In genomic region chr3:101824338-101824737, GRCm38 (mm10) we compare ENCODE assay signal across 21 mouse cellular contexts. TPM values are rescaled to one million over a fixed set of nuclear protein-coding genes. Genes with fewer than 3 reads are reported as not detected.
DNase-seq lines count a peak whose midpoint lies in the region; ATAC-seq lines count a peak whose summit lies in the region.
"Had no signal": no experiment of that assay in that cellular context is flagged by ENCODE, and none has a peak within 500 bp of the region (broad histone marks: within the 10 kb centered on the region; RNA-seq: fewer than 3 reads in every experiment).

No protein-coding gene starts in this region.

- H3K9me3 ChIP-seq in kidney, embryonic 14.5 days (ENCODE audit: control insufficient read depth, low read length) = no peaks in the 10 kb centered on the region
- no peaks in the 10 kb centered on the region for H3K9me3 ChIP-seq in intestine, embryonic 15.5 days
- H3K9me3 ChIP-seq: embryonic facial prominence, embryonic 13.5 days; forebrain, embryonic 12.5 days; G1E; heart, embryonic 13.5 days had no signal

- H3K4me2 ChIP-seq in kidney, embryonic 14.5 days (replicated peaks; ENCODE audit: low read depth, low read length) = no peak overlapping the region
- H3K4me2 ChIP-seq in intestine, embryonic 15.5 days (replicated peaks) = no peak overlapping the region
- H3K4me2 ChIP-seq: embryonic facial prominence, embryonic 13.5 days; forebrain, embryonic 12.5 days; heart, embryonic 13.5 days had no signal

- H3K27me3 ChIP-seq in kidney, embryonic 14.5 days (ENCODE audit: control insufficient read depth, insufficient read depth, low read length) = no peaks in the 10 kb centered on the region
- H3K27me3 ChIP-seq in intestine, embryonic 15.5 days (replicated peaks) = no peaks in the 10 kb centered on the region
- H3K27me3 ChIP-seq: embryonic facial prominence, embryonic 13.5 days; forebrain, embryonic 12.5 days had no signal

- ATAC-seq in kidney, embryonic 14.5 days (ENCODE audit: low FRiP score, low TSS enrichment) = no peak
- ATAC-seq in intestine, embryonic 15.5 days = peak; percentile 11
- ATAC-seq: CD4-positive, CD25-positive, alpha-beta regulatory T cell, adult 4 months; forebrain, postnatal 0 days had no signal

- 92% methylated on average over 9 of the region's 9 CpGs for WGBS in kidney, embryonic 14.5 days
- WGBS in intestine, embryonic 15.5 days = 77% methylated on average over 9 of the region's 9 CpGs

- no peak overlapping the region for H3K4me3 ChIP-seq in kidney, embryonic 14.5 days (ENCODE audit: low read length)
- H3K4me3 ChIP-seq in intestine, embryonic 15.5 days (replicated peaks) = no peak overlapping the region
- H3K4me3 ChIP-seq: embryonic facial prominence, embryonic 13.5 days; forebrain, embryonic 12.5 days; heart, embryonic 13.5 days had no signal

- no peaks in the 10 kb centered on the region for H3K36me3 ChIP-seq in kidney, embryonic 14.5 days (ENCODE audit: control insufficient read depth, insufficient read depth, low read length)
- no peaks in the 10 kb centered on the region for H3K36me3 ChIP-seq in intestine, embryonic 15.5 days
- H3K36me3 ChIP-seq: forebrain, embryonic 12.5 days; G1E; heart, embryonic 13.5 days had no signal

- no peaks in the 10 kb centered on the region for H3K4me1 ChIP-seq in kidney, embryonic 14.5 days (ENCODE audit: control insufficient read depth, insufficient read depth, low read length)
- H3K4me1 ChIP-seq in intestine, embryonic 15.5 days (replicated peaks) = peaks cover 4% of the 10 kb centered on the region; the same call in 1 of the 2 replicates
- H3K4me1 ChIP-seq: forebrain, embryonic 12.5 days had no signal

- DNase-seq in kidney, adult 11 months = peak; percentile 79
- DNase-seq in kidney, adult 9 months = peak; percentile 87
- DNase-seq in kidney, postnatal 25 days = peak; percentile 59 to 83
- DNase-seq in spleen, postnatal 4 days (ENCODE audit: low spot score in 2 of 2) = no peak
- DNase-seq in urinary bladder, postnatal 36 days (ENCODE audit: low spot score in 2 of 2) = no peak
- DNase-seq: adrenal gland, postnatal 14 days; B cell, adult 2 months; cerebellum, adult 11-12 months; cerebellum, adult 9-10 months; cerebellum, postnatal 25 days; forebrain, postnatal 0 days; gastrocnemius, postnatal 36 days; heart, adult 11 months; heart, postnatal 36 days had no signal

- no peak overlapping the region for H3K9ac ChIP-seq in kidney, embryonic 14.5 days (ENCODE audit: low read depth, low read length)
- H3K9ac ChIP-seq in intestine, embryonic 15.5 days = no peak overlapping the region
- H3K9ac ChIP-seq: embryonic facial prominence, embryonic 13.5 days; forebrain, embryonic 12.5 days; forebrain, postnatal 0 days; heart, embryonic 13.5 days had no signal

- no peak overlapping the region for H3K27ac ChIP-seq in kidney, embryonic 14.5 days (ENCODE audit: low read depth, low read length)
- no peak overlapping the region for H3K27ac ChIP-seq in intestine, embryonic 15.5 days
- H3K27ac ChIP-seq: embryonic facial prominence, embryonic 13.5 days; forebrain, embryonic 12.5 days; heart, embryonic 13.5 days had no signal

RNA-seq across cellular contexts. Expression of gene Mab21l3, which starts 24.4 kb away (rescaled TPM):
- polyA plus RNA-seq in kidney, embryonic 14.5 days (2014; fragmentation: Nextera tagmentation; extraction: Ambion mirVana) = 0.41 and 0.77 TPM in 2 replicates
- polyA plus RNA-seq in intestine, embryonic 15.5 days (2015; fragmentation: Nextera tagmentation; extraction: Ambion mirVana) = 5.8 and 6.4 TPM in 2 replicates
- polyA plus RNA-seq: CD4-positive, CD25-positive, alpha-beta regulatory T cell, adult 4 months; G1E had no signal

Comparison
In these comparisons a context has a peak if more than half of its experiments do, and no peak if none do; other contexts are left out.
1. DNase-seq: peak in kidney, adult 11 months (single experiment), kidney, adult 9 months (single experiment) and kidney, postnatal 25 days (2 of 2); none in spleen, postnatal 4 days (0 of 2) and urinary bladder, postnatal 36 days (0 of 2).